Mouse (Mus musculus) liver, embryonic 14.5 days (tissue): ENCODE measurements around the gene Galnt2. TPM values are rescaled to one million over a fixed set of nuclear protein-coding genes. Genes with fewer than 3 reads are reported as not detected.

Experiments
- ATAC-seq: fragments of 200-750 bp; cut with Nextera tagmentation; 2 replicates; pipeline ENCODE4 v1.8.0; 2017; ENCODE audit warnings: moderate number of reproducible peaks, mild to moderate bottlenecking, moderate library complexity; ENCODE audit not compliant: insufficient read depth
- DNase-seq, 3 experiments: peaks; one replicate each; pipeline ENCODE4 v3.0.0-alpha.2; 2012 to 2013; ENCODE audit warnings: low read depth in 3 of 3, low spot score in 3 of 3
- H3K27ac ChIP-seq: fragments of 300-500 bp; sonication (generic); 2 replicates; pipeline ENCODE4 v1.5.1; 2014; ENCODE audit warnings: moderate library complexity, mild to moderate bottlenecking, control low read depth, inconsistent platforms
- H3K27me3 ChIP-seq: fragments of 300-500 bp; sonication (generic); 2 replicates; pipeline ENCODE4 v1.6.1; 2014; ENCODE audit warnings: mild to moderate bottlenecking, low read length, moderate library complexity; ENCODE audit not compliant: control insufficient read depth, insufficient read depth
- H3K36me3 ChIP-seq: fragments of 300-500 bp; sonication (generic); replicated peaks from 2 replicates; pipeline ENCODE4 v1.6.1; 2014; ENCODE audit warnings: low read depth; ENCODE audit not compliant: control insufficient read depth, insufficient read depth
- H3K4me1 ChIP-seq, 2 experiments: fragments of 200-500 bp in 1 of 2; fragments of 300-500 bp in 1 of 2; sonication (generic) in 1 of 2; replicated peaks; 2 replicates each; pipeline ENCODE4 v1.6.1; 2012 to 2014; ENCODE audit warnings: antibody characterized with exemption in 1 of 2, inconsistent platforms in 1 of 2, low read length in 1 of 2; ENCODE audit not compliant: control insufficient read depth in 2 of 2, insufficient read depth in 2 of 2
- H3K4me2 ChIP-seq: fragments of 300-500 bp; sonication (generic); 2 replicates; pipeline ENCODE4 v1.6.1; 2014; ENCODE audit warnings: low read depth, mild to moderate bottlenecking, control low read depth, moderate library complexity
- H3K4me3 ChIP-seq, 2 experiments: fragments of 200-500 bp in 1 of 2; fragments of 300-500 bp in 1 of 2; sonication (generic) in 1 of 2; 2 replicates each; pipeline ENCODE4 v1.5.1; 2012 to 2014; ENCODE audit warnings: low read depth in 2 of 2, low read length in 2 of 2, mild to moderate bottlenecking in 2 of 2, control low read depth in 1 of 2, inconsistent platforms in 1 of 2, moderate library complexity in 1 of 2; ENCODE audit not compliant: insufficient read depth in 1 of 2
- H3K9ac ChIP-seq: fragments of 300-500 bp; sonication (generic); replicated peaks from 2 replicates; pipeline ENCODE4 v1.6.1; 2014; ENCODE audit warnings: mild to moderate bottlenecking, control low read depth, moderate library complexity
- H3K9me3 ChIP-seq: fragments of 300-500 bp; sonication (generic); 2 replicates; pipeline ENCODE4 v1.6.1; 2016; ENCODE audit warnings: low read length, mixed read lengths; ENCODE audit not compliant: control insufficient read depth
- CTCF ChIP-seq: IDR thresholded peaks from 2 replicates; pipeline ENCODE4 v1.5.1; 2016; ENCODE audit warnings: antibody characterized with exemption, low read depth, control low read depth
- EP300 ChIP-seq: IDR thresholded peaks from 2 replicates; pipeline ENCODE4 v1.6.1; 2016; ENCODE audit warnings: antibody characterized with exemption, low read depth
- WGBS: fragments of 180-500 bp; shearing (Covaris S2); extraction: QIAGEN DNeasy Blood & Tissue Kit; methylation state at CpG from one replicate; pipeline ENCODE4 v1.1.7; 2014; ENCODE audit not compliant: insufficient replicate concordance; 5-methylcytosine and 5-hydroxymethylcytosine counted together
- polyA plus RNA-seq, 2 experiments: library from polyadenylated mRNA; depleted of rRNA in 1 of 2; stranded (reverse) in 1 of 2; unstranded in 1 of 2; fragments of >200 nt; fragmentation: Nextera tagmentation in 1 of 2; extraction: Ambion mirVana in 1 of 2; gene quantifications; 2 replicates each; pipeline versions ENCODE4 v1.2.1 to v1.2.3; 2012 to 2014

Galnt2 gene
- polyA plus RNA-seq, 2 experiments, result 6.6 to 19.2 TPM

- no peaks in the 10 kb centered on the region for H3K9me3 ChIP-seq
- 59% methylated on average over 6 of the region's 6 CpGs for WGBS
- TF ChIP-seq EP300 (no peak), CTCF (0 out of 2 replicates have a peak, but pooled peaks have one; percentile 25)
- no peaks in the 10 kb centered on the region for H3K27me3 ChIP-seq
- no peak overlapping the region for H3K4me3 ChIP-seq
- no peak overlapping the region for H3K27ac ChIP-seq
- DNase-seq (no peak), ATAC-seq (no peak)
- H3K4me1 ChIP-seq, result no peaks in the 10 kb centered on the region
- H3K4me2 ChIP-seq, result no peak overlapping the region
- H3K36me3 ChIP-seq, result no peaks in the 10 kb centered on the region
- no peak overlapping the region for H3K9ac ChIP-seq
Observed at GRCm38 (mm10) chr8:124379289-124379688, 148.1 kb downstream of the Galnt2 start.

- H3K9ac ChIP-seq, result no peak overlapping the region
- no peaks in the 10 kb centered on the region for H3K36me3 ChIP-seq
- TF ChIP-seq EP300 (no peak), CTCF (no peak)
- no peak for DNase-seq
- H3K4me2 ChIP-seq, result no peak overlapping the region
- H3K27ac ChIP-seq, result no peak overlapping the region
- H3K4me1 ChIP-seq, result no peaks in the 10 kb centered on the region
- 59% methylated on average over 10 of the region's 10 CpGs for WGBS
- no peak for ATAC-seq
- no peaks in the 10 kb centered on the region for H3K27me3 ChIP-seq
- no peaks in the 10 kb centered on the region for H3K9me3 ChIP-seq
- no peak overlapping the region for H3K4me3 ChIP-seq
Observed at GRCm38 (mm10) chr8:124382235-124382634, 151.0 kb downstream of the Galnt2 start.

- Histone ChIP-seq H3K27me3 (no peaks in the 10 kb centered on the region), H3K27ac (no peak overlapping the region), H3K4me3 (no peak overlapping the region), H3K9me3 (no peaks in the 10 kb centered on the region), H3K4me2 (no peak overlapping the region), H3K4me1 (no peaks in the 10 kb centered on the region), H3K36me3 (no peaks in the 10 kb centered on the region), H3K9ac (no peak overlapping the region)
- ATAC-seq (no peak), DNase-seq (no peak)
- no peak for TF ChIP-seq EP300
- TF ChIP-seq CTCF, result no peak
- 86% methylated on average over 19 of the region's 19 CpGs for WGBS
Observed at GRCm38 (mm10) chr8:124384336-124384735, 153.1 kb downstream of the Galnt2 start.

- no peak overlapping the region for H3K4me2 ChIP-seq
- ATAC-seq (no peak), DNase-seq (no peak)
- H3K9ac ChIP-seq, result no peak overlapping the region
- no peak overlapping the region for H3K4me3 ChIP-seq
- no peak overlapping the region for H3K27ac ChIP-seq
- H3K27me3 ChIP-seq, result no peaks in the 10 kb centered on the region
- WGBS, result 66% methylated on average over 23 of the region's 23 CpGs
- no peaks in the 10 kb centered on the region for H3K9me3 ChIP-seq
- TF ChIP-seq EP300 (no peak), CTCF (no peak)
- H3K36me3 ChIP-seq, result no peaks in the 10 kb centered on the region
- H3K4me1 ChIP-seq, result no peaks in the 10 kb centered on the region
Observed at GRCm38 (mm10) chr8:124386225-124386899, 155.2 kb downstream of the Galnt2 start.

- no peak for ATAC-seq
- H3K36me3 ChIP-seq, result no peaks in the 10 kb centered on the region
- no peak overlapping the region for H3K9ac ChIP-seq
- DNase-seq, result no peak
- no peak overlapping the region for H3K4me3 ChIP-seq
- no peak overlapping the region for H3K4me2 ChIP-seq
- 64% methylated on average over 11 of the region's 11 CpGs for WGBS
- no peaks in the 10 kb centered on the region for H3K4me1 ChIP-seq
- no peak overlapping the region for H3K27ac ChIP-seq
- no peaks in the 10 kb centered on the region for H3K9me3 ChIP-seq
- no peaks in the 10 kb centered on the region for H3K27me3 ChIP-seq
- TF ChIP-seq EP300 (no peak), CTCF (no peak)
Observed at GRCm38 (mm10) chr8:124389495-124389894, 158.3 kb downstream of the Galnt2 start.
